Mouse (Mus musculus): ENCODE data around the gene Zfp970. TPM values are rescaled to one million over a fixed set of nuclear protein-coding genes. Genes with fewer than 3 reads are reported as not detected.

Gene Zfp970
- 7.3 and 9.7 TPM in 2 replicates for polyA plus RNA-seq (2021; fragmentation: Nextera tagmentation)
- long read RNA-seq, experiment 1, transcript Zfp970-201 (4 exons, 794 nt), result major isoform, 44 of 86 reads
- long read RNA-seq, experiment 1, transcript Zfp970-202 (4 exons, 1,569 nt), result minor isoform, 5 of 86 reads
- long read RNA-seq, experiment 1, partial matches to known transcripts, result 22 of 86 reads
- long read RNA-seq, experiment 1, other reads (novel, unspliced or antisense), result 15 of 86 reads
- long read RNA-seq, experiment 2, partial matches to known transcripts, result 8 of 13 reads
- long read RNA-seq, experiment 2, other reads (novel, unspliced or antisense), result 4 of 13 reads

GRCm38 (mm10) chr2:177464676-177465075 lies at the start of gene Zfp970:
Gene Zfp970 (plus strand): TSS chr2:177464733.

GRCm38 (mm10) chr2:177498067-177498466 lies 33.5 kb downstream of the Zfp970 start, which contains the start of gene Gm14403:
Gene Gm14403 (plus strand): TSS chr2:177498215.

Other genes with a start within 250 kb of the Zfp970 start
- gene Gm14409, start 197.7 kb upstream of the Zfp970 start, polyA plus RNA-seq (2021; fragmentation: Nextera tagmentation), result not detected in 2 replicates
- 0.67 and 0.76 TPM in 2 replicates for gene Gm14412, start 140.4 kb upstream of the Zfp970 start, polyA plus RNA-seq (2021; fragmentation: Nextera tagmentation)
- 11.3 and 16.2 TPM in 2 replicates for gene Gm14418, start 66.4 kb upstream of the Zfp970 start, polyA plus RNA-seq (2021; fragmentation: Nextera tagmentation)
- gene Gm14403, start 33.5 kb downstream of the Zfp970 start, polyA plus RNA-seq (2021; fragmentation: Nextera tagmentation), result 7.9 and 9.6 TPM in 2 replicates
- not detected in 2 replicates for gene Gm14406, start 113.5 kb downstream of the Zfp970 start, polyA plus RNA-seq (2021; fragmentation: Nextera tagmentation)

Measured in left cerebral cortex, adult 6 months (tissue).